Mouse (Mus musculus) midbrain, embryonic 13.5 days (tissue): Measurements from ENCODE around the gene Eif4e2. TPM values are rescaled to one million over a fixed set of nuclear protein-coding genes. Genes with fewer than 3 reads are reported as not detected.

Experiments used
- ATAC-seq: fragments of 200-750 bp; cut with Nextera tagmentation; 2 replicates; pipeline ENCODE4 v1.8.0; 2017; ENCODE audit warnings: mild to moderate bottlenecking, moderate TSS enrichment, moderate library complexity
- H3K27ac ChIP-seq: fragments of 300-500 bp; sonication (generic); 2 replicates; pipeline ENCODE4 v1.5.1; 2015; ENCODE audit warnings: inconsistent platforms, mild to moderate bottlenecking, moderate library complexity
- H3K27me3 ChIP-seq: fragments of 300-500 bp; sonication (generic); 2 replicates; pipeline ENCODE4 v1.6.1; 2015; ENCODE audit warnings: mild to moderate bottlenecking, inconsistent platforms
- H3K36me3 ChIP-seq: fragments of 300-500 bp; sonication (generic); 2 replicates; pipeline ENCODE4 v1.6.1; 2015; ENCODE audit warnings: mild to moderate bottlenecking, inconsistent platforms
- H3K4me1 ChIP-seq: fragments of 300-500 bp; sonication (generic); replicated peaks from 2 replicates; pipeline ENCODE4 v1.6.1; 2015; ENCODE audit warnings: inconsistent platforms
- H3K4me2 ChIP-seq: fragments of 300-500 bp; sonication (generic); replicated peaks from 2 replicates; pipeline ENCODE4 v1.6.1; 2015; ENCODE audit warnings: moderate library complexity, mild to moderate bottlenecking, inconsistent platforms
- H3K4me3 ChIP-seq: fragments of 300-500 bp; sonication (generic); replicated peaks from 2 replicates; pipeline ENCODE4 v1.5.1; 2015; ENCODE audit warnings: mild to moderate bottlenecking, inconsistent platforms
- H3K9ac ChIP-seq: fragments of 300-500 bp; sonication (generic); replicated peaks from 2 replicates; pipeline ENCODE4 v1.6.1; 2015; ENCODE audit warnings: mild to moderate bottlenecking, inconsistent platforms
- H3K9me3 ChIP-seq: fragments of 300-500 bp; sonication (generic); 2 replicates; pipeline ENCODE4 v1.6.1; 2016; ENCODE audit warnings: mild to moderate bottlenecking, inconsistent platforms
- WGBS: fragments of 180-500 bp; shearing (Covaris S2); methylation state at CpG from one replicate; pipeline ENCODE4 v1.1.7; 2015; 5-methylcytosine and 5-hydroxymethylcytosine counted together
- polyA plus RNA-seq: library from polyadenylated mRNA; unstranded; fragments of >200 nt; fragmentation: Nextera tagmentation; extraction: Ambion mirVana; gene quantifications from 2 replicates; pipeline ENCODE4 v1.2.1, GENCODE M21; 2015

Gene Eif4e2
- polyA plus RNA-seq, 1 experiment from 2014 or later, result 110 TPM

DNA sequence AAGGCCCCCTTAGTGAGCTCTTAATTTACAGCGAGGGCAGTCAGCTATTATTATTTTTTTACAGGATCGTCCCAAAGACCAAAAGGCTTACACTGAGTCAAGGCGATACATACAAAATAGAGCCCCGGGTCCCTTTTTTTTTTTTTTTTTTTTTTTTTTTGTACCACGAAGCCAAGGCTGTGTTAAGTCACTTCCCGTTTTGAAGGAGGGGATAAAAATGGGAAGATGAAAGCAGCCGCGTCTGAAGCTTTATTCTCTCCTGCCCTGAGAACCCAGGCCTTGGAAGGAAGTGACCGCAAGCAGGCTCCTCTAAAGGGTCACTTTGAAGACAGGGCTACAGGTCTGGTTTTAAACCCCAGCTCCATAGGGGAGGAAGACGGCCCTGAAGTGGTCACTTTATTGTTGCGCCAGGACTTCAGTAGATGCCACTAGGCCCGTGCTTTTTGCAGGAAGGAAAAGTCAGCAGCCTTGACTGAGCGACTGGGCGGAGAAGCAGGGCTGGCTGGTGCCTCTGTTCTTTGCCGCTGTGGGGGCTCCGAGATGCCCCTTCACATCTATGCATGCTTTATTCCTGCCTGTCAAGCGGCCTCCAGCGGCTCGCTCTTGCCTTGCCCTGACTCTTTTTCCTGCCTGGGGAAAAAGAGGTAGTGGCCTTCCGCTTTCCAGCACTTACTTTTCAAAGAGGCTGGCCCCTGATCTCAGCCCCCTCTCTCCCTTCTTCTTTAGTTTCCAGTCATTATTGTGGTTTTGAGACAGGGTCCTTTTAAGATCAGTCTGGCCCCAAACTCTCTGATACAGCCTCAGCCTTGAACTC lies 68.1 kb downstream of the Eif4e2 start:
- no peak overlapping the region for H3K9ac ChIP-seq
- no peaks in the 10 kb centered on the region for H3K9me3 ChIP-seq
- no peaks in the 10 kb centered on the region for H3K36me3 ChIP-seq
- no peak overlapping the region for H3K27ac ChIP-seq
- H3K4me1 ChIP-seq, result 0 out of 2 replicates have a peak, but pooled peaks cover 4% of the 10 kb centered on the region
- ATAC-seq, result 0 out of 2 replicates have a peak, but pooled peaks have one; percentile 17
- WGBS, result 19% methylated on average over 20 of the region's 20 CpGs
- no peak overlapping the region for H3K4me3 ChIP-seq
- H3K27me3 ChIP-seq, result no peaks in the 10 kb centered on the region
- peak overlapping the region; percentile 24; the same call in 1 of the 2 replicates for H3K4me2 ChIP-seq

DNA sequence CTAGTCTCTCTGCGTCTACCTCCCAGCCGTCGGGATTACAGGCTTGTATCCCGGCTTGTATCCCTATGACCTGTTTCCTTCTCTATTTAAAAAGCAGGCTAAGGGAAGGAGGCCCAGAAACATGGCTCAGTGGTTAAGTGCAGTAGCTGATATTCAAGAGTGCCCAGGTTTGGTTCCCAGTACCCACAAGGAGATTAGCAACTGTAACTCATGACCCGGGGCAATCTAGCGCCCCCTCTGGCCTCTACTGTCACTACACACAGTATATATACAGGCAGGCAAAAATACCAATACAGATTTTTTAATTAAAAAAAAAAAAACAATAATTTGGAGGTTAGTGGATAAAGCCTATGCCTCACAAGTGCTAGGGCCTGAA lies 68.7 kb downstream of the Eif4e2 start:
- no peak overlapping the region for H3K4me2 ChIP-seq
- 0 out of 2 replicates have a peak, but pooled peaks cover 4% of the 10 kb centered on the region for H3K4me1 ChIP-seq
- H3K36me3 ChIP-seq, result no peaks in the 10 kb centered on the region
- ATAC-seq, result no peak
- H3K9ac ChIP-seq, result no peak overlapping the region
- 66% methylated on average over 6 of the region's 6 CpGs for WGBS
- H3K9me3 ChIP-seq, result no peaks in the 10 kb centered on the region
- no peak overlapping the region for H3K4me3 ChIP-seq
- H3K27me3 ChIP-seq, result no peaks in the 10 kb centered on the region
- H3K27ac ChIP-seq, result no peak overlapping the region

DNA sequence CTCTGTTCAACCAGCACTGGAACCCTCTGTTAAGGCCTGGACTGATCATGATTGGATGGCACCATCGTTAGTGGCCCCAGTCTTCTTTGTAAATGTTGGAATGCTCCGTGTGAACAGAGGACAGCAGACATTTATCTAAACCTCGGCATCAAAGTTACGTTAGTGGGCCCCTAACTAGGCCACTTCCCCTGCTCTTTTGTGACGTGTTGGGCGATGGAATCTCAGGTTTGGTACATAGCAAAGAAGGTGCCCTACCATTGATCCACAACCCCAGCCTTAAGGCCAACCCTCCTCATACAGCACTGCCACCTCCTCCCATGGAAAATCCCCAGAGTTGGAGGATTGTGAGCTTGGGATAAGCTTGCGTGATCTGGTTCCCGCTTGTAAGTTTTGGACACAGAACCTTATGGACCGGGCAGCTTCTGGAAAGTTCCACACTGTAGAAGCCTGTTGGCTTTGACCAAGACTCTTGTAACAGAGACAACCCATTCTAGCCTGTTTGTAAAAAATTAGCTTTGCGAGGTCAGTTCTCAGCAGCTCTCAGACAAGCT lies 69.8 kb downstream of the Eif4e2 start:
- no peak overlapping the region for H3K4me2 ChIP-seq
- no peaks in the 10 kb centered on the region for H3K9me3 ChIP-seq
- H3K4me1 ChIP-seq, result 0 out of 2 replicates have a peak, but pooled peaks cover 4% of the 10 kb centered on the region
- H3K36me3 ChIP-seq, result no peaks in the 10 kb centered on the region
- no peak for ATAC-seq
- H3K4me3 ChIP-seq, result no peak overlapping the region
- H3K9ac ChIP-seq, result no peak overlapping the region
- 85% methylated on average over 10 of the region's 10 CpGs for WGBS
- no peak overlapping the region for H3K27ac ChIP-seq
- no peaks in the 10 kb centered on the region for H3K27me3 ChIP-seq

DNA sequence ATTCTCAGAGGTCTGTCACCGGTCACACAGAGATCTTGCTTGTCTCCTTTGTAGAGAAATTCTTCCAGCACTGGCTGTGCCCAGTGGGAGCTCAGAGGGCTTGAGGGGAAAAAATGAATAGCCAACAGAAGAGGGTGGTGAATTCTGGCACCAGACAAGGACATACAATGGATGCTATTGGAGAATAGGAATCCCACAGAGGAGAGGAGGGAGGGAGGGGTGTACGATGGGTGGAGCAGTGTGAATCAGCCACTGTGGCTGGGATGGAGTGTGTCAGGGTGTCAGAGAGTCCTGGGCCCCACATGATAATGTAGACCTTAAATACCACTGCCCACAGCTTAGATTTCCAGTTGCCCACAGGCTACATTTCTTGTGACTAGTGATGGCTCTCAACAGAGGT lies 73.4 kb downstream of the Eif4e2 start:
- Histone ChIP-seq H3K9me3 (no peaks in the 10 kb centered on the region), H3K4me3 (no peak overlapping the region), H3K4me1 (0 out of 2 replicates have a peak, but pooled peaks cover under 1% of the 10 kb centered on the region), H3K27me3 (no peaks in the 10 kb centered on the region), H3K9ac (no peak overlapping the region), H3K27ac (no peak overlapping the region), H3K36me3 (no peaks in the 10 kb centered on the region), H3K4me2 (no peak overlapping the region)
- 60% methylated on average over 2 of the region's 2 CpGs for WGBS
- ATAC-seq, result no peak

Other genes starting within 250 kb of the Eif4e2 start
- not detected in 2 replicates for gene Alppl2, start 124.0 kb upstream of the Eif4e2 start, polyA plus RNA-seq
- 0.08 TPM in 1 of 2 replicates, not detected in the other for gene Alpi, start 112.3 kb upstream of the Eif4e2 start, polyA plus RNA-seq
- not detected in 2 replicates for gene Akp3, start 88.9 kb upstream of the Eif4e2 start, polyA plus RNA-seq
- gene Ecel1, start 57.4 kb upstream of the Eif4e2 start, polyA plus RNA-seq, result 12.8 and 15.0 TPM in 2 replicates
- gene Prss56, start 30.6 kb upstream of the Eif4e2 start, polyA plus RNA-seq, result 0.12 TPM in 1 of 2 replicates, not detected in the other
- gene Chrnd, start 23.3 kb upstream of the Eif4e2 start, polyA plus RNA-seq, result not detected in 2 replicates
- gene Chrng, start 9.3 kb upstream of the Eif4e2 start, polyA plus RNA-seq, result not detected in 2 replicates
- gene Efhd1, start 50.4 kb downstream of the Eif4e2 start, polyA plus RNA-seq, result 0.51 and 1.0 TPM in 2 replicates
- 70.6 and 74.5 TPM in 2 replicates for gene Gigyf2, start 113.1 kb downstream of the Eif4e2 start, polyA plus RNA-seq
- gene Kcnj13, start 180.8 kb downstream of the Eif4e2 start, polyA plus RNA-seq, result 2.2 and 4.1 TPM in 2 replicates